Mouse (Mus musculus): ENCODE data around the gene Capza1. TPM values are rescaled to one million over a fixed set of nuclear protein-coding genes. Genes with fewer than 3 reads are reported as not detected.

The Capza1 gene
- polyA plus RNA-seq, 1 experiment: 215 TPM

DNA sequence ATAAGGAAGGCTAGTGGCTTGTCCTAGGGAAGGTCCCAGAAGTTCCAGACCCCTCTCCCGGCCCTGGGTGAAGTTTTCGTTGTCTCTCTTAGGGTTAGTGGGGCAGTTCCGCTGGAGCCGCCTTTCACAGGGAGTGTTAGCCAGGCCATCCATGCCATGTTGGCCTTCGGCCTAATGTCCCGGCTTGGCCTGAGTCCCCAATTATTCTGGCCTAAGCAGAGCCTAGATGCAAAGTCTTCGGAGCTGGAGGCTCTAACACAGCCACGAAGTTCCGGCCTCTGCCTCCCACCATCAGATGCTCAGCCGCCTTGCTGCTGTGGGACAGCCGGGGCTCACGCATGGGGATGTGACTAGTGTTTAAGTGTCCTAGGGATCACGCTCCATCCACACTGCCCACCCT is 74.5 kb downstream of the Capza1 start:
- H3K36me3 ChIP-seq (ENCODE audit: control insufficient read depth, insufficient read depth, low read length, poor library complexity, severe bottlenecking): no peaks in the 10 kb centered on the region
- H3K9me3 ChIP-seq (replicated peaks; ENCODE audit: control insufficient read depth, insufficient read depth, low read length, poor library complexity, severe bottlenecking): no peaks in the 10 kb centered on the region
- H3K27ac ChIP-seq (ENCODE audit: insufficient read depth, low read length): 0 out of 2 replicates have a peak overlapping the region, but pooled peaks have one; percentile 13
- peaks cover 13% of the 10 kb centered on the region for H3K4me1 ChIP-seq (ENCODE audit: control insufficient read depth, insufficient read depth, low read length)
- peak overlapping the region; percentile 96 for H3K4me3 ChIP-seq (ENCODE audit: low read depth, low read length)
- TF ChIP-seq EP300 (IDR thresholded peaks at IDR 0.05; ENCODE audit: insufficient read depth, low read depth, low read length) (no peak), POLR2A (IDR thresholded peaks at IDR 0.05; ENCODE audit: insufficient read depth, low read length) (no peak), CTCF (IDR thresholded peaks at IDR 0.05; ENCODE audit: low read depth, low read length) (no peak)
- H3K9ac ChIP-seq (ENCODE audit: low read depth, poor library complexity, severe bottlenecking): peak overlapping the region; percentile 90
- H3K27me3 ChIP-seq (ENCODE audit: control insufficient read depth, insufficient read depth, low read length, poor library complexity, severe bottlenecking): no peaks in the 10 kb centered on the region

DNA sequence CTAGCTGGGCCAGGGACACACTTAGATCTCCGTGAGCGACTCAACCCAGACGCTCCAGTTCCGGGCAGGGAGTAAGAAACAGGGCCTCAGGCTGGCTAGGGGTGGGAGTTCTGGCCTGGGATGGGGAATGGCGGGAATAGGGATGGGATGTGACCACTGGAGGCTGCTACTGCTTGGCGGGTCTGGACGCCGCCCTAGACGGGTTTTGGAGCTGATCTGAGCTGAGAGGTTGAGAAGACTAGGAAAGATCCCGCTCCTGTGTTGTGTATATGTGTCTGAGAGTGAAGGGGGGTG is 75.0 kb downstream of the Capza1 start:
- Histone ChIP-seq H3K4me3 (ENCODE audit: low read depth, low read length) (peak overlapping the region; percentile 96), H3K4me1 (ENCODE audit: control insufficient read depth, insufficient read depth, low read length) (peaks cover 16% of the 10 kb centered on the region), H3K9me3 (replicated peaks; ENCODE audit: control insufficient read depth, insufficient read depth, low read length, poor library complexity, severe bottlenecking) (no peaks in the 10 kb centered on the region), H3K27ac (ENCODE audit: insufficient read depth, low read length) (peak overlapping the region; percentile 32; the same call in 1 of the 2 replicates), H3K36me3 (ENCODE audit: control insufficient read depth, insufficient read depth, low read length, poor library complexity, severe bottlenecking) (no peaks in the 10 kb centered on the region), H3K9ac (ENCODE audit: low read depth, poor library complexity, severe bottlenecking) (peak overlapping the region; percentile 90), H3K27me3 (ENCODE audit: control insufficient read depth, insufficient read depth, low read length, poor library complexity, severe bottlenecking) (no peaks in the 10 kb centered on the region)
- TF ChIP-seq CTCF (IDR thresholded peaks at IDR 0.05; ENCODE audit: low read depth, low read length) (no peak), EP300 (IDR thresholded peaks at IDR 0.05; ENCODE audit: insufficient read depth, low read depth, low read length) (no peak), POLR2A (IDR thresholded peaks at IDR 0.05; ENCODE audit: insufficient read depth, low read length) (no peak)

DNA sequence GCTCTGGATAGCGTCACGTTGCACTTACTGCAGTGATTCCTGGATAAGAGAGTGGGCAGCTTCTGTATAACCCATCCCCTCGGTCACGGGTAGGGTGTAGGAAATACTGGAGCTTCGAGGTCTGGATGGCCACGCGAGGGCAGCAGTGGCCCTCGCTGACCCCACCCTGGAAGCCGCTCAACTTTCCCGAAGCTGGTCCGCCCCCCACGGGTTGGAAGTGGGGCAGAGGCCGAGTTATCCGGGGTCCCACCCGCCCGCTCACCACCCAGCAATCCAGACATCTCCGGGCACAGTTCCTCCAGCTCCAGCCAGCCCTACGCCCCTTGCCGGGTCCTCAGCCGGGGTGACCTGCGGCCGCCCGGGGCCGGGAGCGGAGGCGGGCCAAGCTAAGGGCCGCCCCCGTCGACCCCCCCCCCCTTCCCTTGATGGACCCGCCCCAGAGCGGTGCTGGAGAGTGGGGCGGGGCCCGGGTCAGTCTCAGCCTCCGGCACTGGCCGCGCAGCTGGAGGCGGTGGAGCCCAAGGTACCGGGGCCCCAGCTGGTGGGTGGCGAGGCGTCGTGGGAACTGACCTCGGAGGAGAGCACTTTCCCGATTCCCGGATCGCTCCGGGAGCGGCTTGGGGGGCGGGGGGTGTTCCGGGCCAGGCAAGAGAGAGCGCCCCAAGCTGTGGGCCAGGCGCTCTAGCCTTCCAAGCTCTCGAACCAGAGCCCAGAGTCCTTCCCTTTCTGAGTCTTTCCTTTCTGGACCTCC is 75.6 kb downstream of the Capza1 start:
- TF ChIP-seq POLR2A (IDR thresholded peaks at IDR 0.05; ENCODE audit: insufficient read depth, low read length) (no peak), CTCF (IDR thresholded peaks at IDR 0.05; ENCODE audit: low read depth, low read length) (peak; percentile 78)
- Histone ChIP-seq H3K27me3 (ENCODE audit: control insufficient read depth, insufficient read depth, low read length, poor library complexity, severe bottlenecking) (no peaks in the 10 kb centered on the region), H3K4me3 (ENCODE audit: low read depth, low read length) (peak overlapping the region; percentile 96), H3K36me3 (ENCODE audit: control insufficient read depth, insufficient read depth, low read length, poor library complexity, severe bottlenecking) (no peaks in the 10 kb centered on the region), H3K9ac (ENCODE audit: low read depth, poor library complexity, severe bottlenecking) (peak overlapping the region; percentile 90), H3K27ac (ENCODE audit: insufficient read depth, low read length) (0 out of 2 replicates have a peak overlapping the region, but pooled peaks have one; percentile 32), H3K9me3 (replicated peaks; ENCODE audit: control insufficient read depth, insufficient read depth, low read length, poor library complexity, severe bottlenecking) (no peaks in the 10 kb centered on the region), H3K4me1 (ENCODE audit: control insufficient read depth, insufficient read depth, low read length) (peaks cover 15% of the 10 kb centered on the region)

DNA sequence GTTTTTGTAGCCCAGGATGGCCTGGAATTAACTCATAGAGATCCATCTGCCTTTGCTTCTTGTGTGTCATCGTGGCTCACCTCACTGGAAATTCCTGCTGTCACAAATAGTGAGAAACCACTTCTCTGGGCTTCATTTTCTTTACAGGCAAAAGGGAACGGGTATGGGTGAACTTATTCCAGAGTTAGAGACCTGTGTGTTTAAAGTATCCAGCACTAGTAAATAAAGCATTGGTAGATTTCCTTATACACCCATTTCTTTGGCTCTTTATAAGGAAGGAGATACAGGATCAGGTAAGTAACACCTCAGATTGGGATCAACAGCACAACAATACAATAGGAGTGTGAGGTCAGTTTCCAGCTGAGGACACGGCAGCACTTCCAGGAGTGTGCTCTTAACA is 76.2 kb downstream of the Capza1 start, which contains the start of gene Rhoc:
TSS of gene Rhoc (plus strand) at position 301 of the 400 bp plus-strand sequence.
- Histone ChIP-seq H3K27ac (ENCODE audit: insufficient read depth, low read length) (0 out of 2 replicates have a peak within 1 kb of the TSS, but pooled peaks have one; percentile 32), H3K36me3 (ENCODE audit: control insufficient read depth, insufficient read depth, low read length, poor library complexity, severe bottlenecking) (no peaks in the 10 kb centered on the region), H3K4me1 (ENCODE audit: control insufficient read depth, insufficient read depth, low read length) (peaks cover 15% of the 10 kb centered on the region), H3K4me3 (ENCODE audit: low read depth, low read length) (peak within 1 kb of the TSS; percentile 96), H3K9ac (ENCODE audit: low read depth, poor library complexity, severe bottlenecking) (peak within 1 kb of the TSS; percentile 90), H3K27me3 (ENCODE audit: control insufficient read depth, insufficient read depth, low read length, poor library complexity, severe bottlenecking) (no peaks in the 10 kb centered on the region), H3K9me3 (replicated peaks; ENCODE audit: control insufficient read depth, insufficient read depth, low read length, poor library complexity, severe bottlenecking) (no peaks in the 10 kb centered on the region)
- no peak for TF ChIP-seq CTCF (IDR thresholded peaks at IDR 0.05; ENCODE audit: low read depth, low read length)
- TF ChIP-seq POLR2A (IDR thresholded peaks at IDR 0.05; ENCODE audit: insufficient read depth, low read length): no peak
- TF ChIP-seq EP300 (IDR thresholded peaks at IDR 0.05; ENCODE audit: insufficient read depth, low read depth, low read length): no peak

DNA sequence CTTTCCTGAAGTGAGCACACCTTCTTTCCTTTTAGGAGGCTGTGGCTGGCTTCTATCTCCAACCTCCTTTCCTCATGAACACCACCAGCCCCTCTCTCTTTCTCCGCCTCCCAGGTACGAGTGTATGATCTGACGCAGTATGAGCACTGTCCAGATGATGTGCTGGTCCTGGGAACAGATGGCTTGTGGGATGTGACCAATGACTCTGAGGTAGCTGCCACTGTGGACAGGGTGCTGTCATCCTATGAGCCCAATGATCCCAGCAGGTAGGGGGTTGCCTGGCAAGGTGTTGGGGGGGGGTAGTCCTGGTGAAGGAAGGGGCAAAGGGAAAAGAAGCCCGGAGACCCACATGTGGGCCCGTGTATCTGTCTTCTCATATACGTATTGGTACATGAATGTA is 79.0 kb downstream of the Capza1 start:
- H3K9me3 ChIP-seq (replicated peaks; ENCODE audit: control insufficient read depth, insufficient read depth, low read length, poor library complexity, severe bottlenecking): no peaks in the 10 kb centered on the region
- peaks cover 5% of the 10 kb centered on the region for H3K4me1 ChIP-seq (ENCODE audit: control insufficient read depth, insufficient read depth, low read length)
- TF ChIP-seq POLR2A (IDR thresholded peaks at IDR 0.05; ENCODE audit: insufficient read depth, low read length): no peak
- no peak for TF ChIP-seq CTCF (IDR thresholded peaks at IDR 0.05; ENCODE audit: low read depth, low read length)
- TF ChIP-seq EP300 (IDR thresholded peaks at IDR 0.05; ENCODE audit: insufficient read depth, low read depth, low read length): no peak
- H3K4me3 ChIP-seq (ENCODE audit: low read depth, low read length): no peak overlapping the region
- no peak overlapping the region for H3K9ac ChIP-seq (ENCODE audit: low read depth, poor library complexity, severe bottlenecking)
- H3K27ac ChIP-seq (ENCODE audit: insufficient read depth, low read length): no peak overlapping the region
- no peaks in the 10 kb centered on the region for H3K36me3 ChIP-seq (ENCODE audit: control insufficient read depth, insufficient read depth, low read length, poor library complexity, severe bottlenecking)
- H3K27me3 ChIP-seq (ENCODE audit: control insufficient read depth, insufficient read depth, low read length, poor library complexity, severe bottlenecking): no peaks in the 10 kb centered on the region

DNA sequence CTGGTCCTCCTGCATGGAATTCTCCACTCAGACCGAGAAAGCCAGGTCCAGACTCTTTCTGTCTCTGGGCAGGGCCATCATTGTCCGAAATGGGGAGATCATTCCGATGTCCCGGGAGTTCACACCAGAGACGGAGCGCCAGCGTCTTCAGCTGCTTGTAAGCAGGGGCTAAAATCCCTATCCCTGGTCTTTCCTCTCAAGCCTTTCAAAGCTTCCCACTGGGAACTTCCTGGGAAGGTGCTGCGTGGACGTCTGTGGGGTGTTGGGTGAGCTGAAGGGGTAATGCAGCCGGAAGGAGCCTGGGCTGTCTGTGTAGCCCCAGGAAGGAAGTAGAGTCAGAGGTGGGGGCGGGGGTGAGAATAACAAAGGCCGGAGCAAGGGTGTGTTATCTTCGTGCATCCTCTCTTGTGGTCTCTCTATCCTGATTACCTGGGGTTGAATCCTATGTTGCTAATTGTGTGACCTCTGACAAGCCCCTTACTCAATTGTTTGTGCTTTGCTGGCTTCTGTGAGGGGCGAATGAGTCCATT is 80.3 kb downstream of the Capza1 start:
- H3K4me1 ChIP-seq (ENCODE audit: control insufficient read depth, insufficient read depth, low read length): peaks cover 5% of the 10 kb centered on the region
- TF ChIP-seq EP300 (IDR thresholded peaks at IDR 0.05; ENCODE audit: insufficient read depth, low read depth, low read length): peak; percentile 61; the same call in 1 of the 2 replicates
- no peak for TF ChIP-seq CTCF (IDR thresholded peaks at IDR 0.05; ENCODE audit: low read depth, low read length)
- H3K36me3 ChIP-seq (ENCODE audit: control insufficient read depth, insufficient read depth, low read length, poor library complexity, severe bottlenecking): no peaks in the 10 kb centered on the region
- H3K27me3 ChIP-seq (ENCODE audit: control insufficient read depth, insufficient read depth, low read length, poor library complexity, severe bottlenecking): no peaks in the 10 kb centered on the region
- H3K9ac ChIP-seq (ENCODE audit: low read depth, poor library complexity, severe bottlenecking): 0 out of 2 replicates have a peak overlapping the region, but pooled peaks have one; percentile 15
- H3K9me3 ChIP-seq (replicated peaks; ENCODE audit: control insufficient read depth, insufficient read depth, low read length, poor library complexity, severe bottlenecking): no peaks in the 10 kb centered on the region
- peak overlapping the region; percentile 13 for H3K4me3 ChIP-seq (ENCODE audit: low read depth, low read length)
- peak overlapping the region; percentile 19; the same call in 1 of the 2 replicates for H3K27ac ChIP-seq (ENCODE audit: insufficient read depth, low read length)

Measured in ES-Bruce4 (cell line).